Mouse (Mus musculus) embryo, embryonic 10 days (tissue): Measurements from ENCODE around the gene Gm19935.
A peak's percentile ranks its signal among the peaks of the same experiment; 100 is the strongest.

ENCODE experiments used
- DNase-seq: peaks from one replicate; pipeline ENCODE4 v3.0.0-alpha.2; 2015; ENCODE audit warnings: low spot score

The Gm19935 gene

GRCm38 (mm10) chr8:90817293-90817692 is at the start of gene Gm19935:
Gene Gm19935 (minus strand): TSS chr8:90817393.
- no peak for DNase-seq

DNA sequence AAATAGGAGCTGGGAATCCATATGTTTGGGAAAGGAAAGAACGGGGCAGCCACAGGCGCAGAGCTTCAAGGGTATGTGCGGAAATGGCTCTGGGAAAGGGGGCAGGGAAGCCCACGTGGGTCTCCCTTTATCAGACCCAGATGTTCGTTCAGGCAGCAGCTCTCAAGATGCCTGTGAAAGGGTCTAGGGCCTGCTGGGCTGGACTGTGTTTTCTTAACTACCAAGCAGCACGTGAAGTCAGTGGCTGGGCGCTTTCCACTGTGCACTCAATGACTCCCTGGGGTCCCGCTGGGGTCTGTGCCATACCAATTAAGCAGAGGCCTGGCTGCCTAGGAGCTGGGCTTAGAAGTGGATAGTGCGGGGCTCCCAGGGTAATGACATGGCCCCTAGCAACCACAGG is 44.8 kb upstream of the Gm19935 start:
- DNase-seq = peak; percentile 92

- peak; percentile 74 for DNase-seq
Observed at GRCm38 (mm10) chr8:90861266-90861944, 44.2 kb upstream of the Gm19935 start.

GRCm38 (mm10) chr8:90858071-90858470 is 40.9 kb upstream of the Gm19935 start:
- DNase-seq = no peak

DNA sequence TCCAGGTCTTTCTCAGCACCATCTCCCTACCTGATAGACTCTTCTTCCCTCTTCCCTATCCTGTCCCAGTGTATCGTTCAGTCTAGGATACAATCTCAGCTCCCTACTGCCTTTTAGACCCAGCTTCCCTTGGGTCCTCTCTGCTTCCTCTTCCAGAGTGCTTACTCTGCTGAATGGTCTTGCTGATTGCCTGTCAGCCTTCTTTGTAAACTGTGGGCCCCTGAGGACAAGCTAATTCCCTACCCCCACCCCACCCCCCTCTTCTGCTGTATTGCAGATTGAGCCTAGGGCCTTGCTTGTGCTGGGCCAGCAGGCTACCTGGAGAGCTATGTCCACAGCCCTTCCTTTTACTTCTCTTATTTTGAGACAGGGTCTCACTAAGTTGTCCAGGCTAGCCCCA is 39.8 kb upstream of the Gm19935 start:
- DNase-seq = no peak

DNA sequence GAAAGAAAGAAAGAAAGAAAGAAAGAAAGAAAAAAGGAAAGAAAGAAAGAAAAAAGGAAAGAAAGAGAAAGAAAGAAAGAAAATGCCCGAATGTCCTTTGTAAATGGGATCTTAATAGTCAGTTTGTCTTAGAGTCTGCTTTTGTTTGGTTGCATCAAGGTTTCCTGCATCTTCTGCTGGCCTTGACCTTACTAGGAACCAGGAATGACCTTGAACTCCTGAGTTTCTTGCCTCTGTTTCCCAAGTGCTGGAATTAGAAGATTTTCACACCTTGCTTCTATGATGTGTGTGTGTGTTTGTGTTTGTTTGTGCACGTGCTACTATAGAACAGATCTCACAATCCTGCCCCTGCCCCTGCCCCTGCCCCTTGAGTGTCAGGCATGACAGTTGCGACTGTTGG is 39.0 kb upstream of the Gm19935 start:
- no peak for DNase-seq

DNA sequence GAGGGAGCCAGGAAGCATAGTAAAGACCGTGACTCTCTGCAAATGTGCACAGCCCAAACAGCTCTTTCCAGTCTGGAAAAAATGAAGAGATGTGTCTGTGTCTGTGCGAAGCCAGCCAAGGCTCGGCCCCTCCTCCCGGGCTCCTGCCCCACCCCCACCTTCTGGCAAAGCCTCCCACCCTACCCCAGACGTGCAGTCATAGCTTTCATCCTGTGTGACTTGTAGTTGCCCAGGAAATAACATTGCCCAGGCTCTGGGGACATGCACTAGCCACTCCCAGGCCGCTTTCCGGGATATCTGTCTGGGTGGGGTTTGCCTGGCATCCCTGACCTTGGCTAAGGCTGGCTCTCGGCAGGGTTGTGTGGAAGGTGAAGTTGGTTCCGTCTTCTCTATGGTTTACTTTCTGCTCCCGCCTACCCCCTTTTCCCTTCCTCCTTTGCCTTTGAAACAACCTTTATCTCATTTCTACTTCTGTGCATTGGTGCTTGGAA is 37.5 kb upstream of the Gm19935 start:
- peak; percentile 17 for DNase-seq

DNA sequence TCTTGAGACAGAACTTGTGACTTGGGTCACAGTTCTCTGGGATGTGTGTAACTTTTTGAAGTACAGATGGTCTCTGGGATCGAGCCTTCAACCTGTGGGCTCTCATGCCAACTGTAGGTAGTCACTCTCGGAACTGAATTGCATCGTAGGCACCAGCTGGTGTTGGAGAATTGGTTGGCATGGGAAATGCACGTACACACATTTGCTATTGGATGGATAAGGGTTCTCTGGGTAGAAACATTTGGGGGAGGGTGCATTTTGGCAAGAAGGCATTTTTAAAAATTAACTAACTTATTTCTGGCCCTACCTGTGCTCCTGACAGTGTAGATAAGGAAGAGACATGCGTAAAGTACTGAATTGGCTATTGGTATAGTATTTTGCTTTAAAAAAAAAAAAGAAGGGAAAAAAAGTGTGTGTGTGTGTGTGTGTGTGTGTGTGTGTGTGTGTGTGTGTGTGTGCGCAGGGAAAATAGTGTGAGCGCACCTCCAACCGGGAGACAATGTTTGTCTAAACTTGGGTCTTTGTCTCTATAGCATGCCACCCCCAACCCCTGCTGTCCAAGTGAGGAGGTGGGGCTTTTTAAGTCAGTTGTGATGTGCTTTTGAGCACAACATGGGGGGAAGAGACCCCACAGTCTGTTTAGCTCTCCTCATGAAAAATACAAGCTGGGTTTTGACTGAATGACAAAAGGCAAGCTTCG is 36.9 kb upstream of the Gm19935 start:
- DNase-seq = no peak

- no peak for DNase-seq
Observed at GRCm38 (mm10) chr8:90851544-90851943, 34.4 kb upstream of the Gm19935 start.

DNA sequence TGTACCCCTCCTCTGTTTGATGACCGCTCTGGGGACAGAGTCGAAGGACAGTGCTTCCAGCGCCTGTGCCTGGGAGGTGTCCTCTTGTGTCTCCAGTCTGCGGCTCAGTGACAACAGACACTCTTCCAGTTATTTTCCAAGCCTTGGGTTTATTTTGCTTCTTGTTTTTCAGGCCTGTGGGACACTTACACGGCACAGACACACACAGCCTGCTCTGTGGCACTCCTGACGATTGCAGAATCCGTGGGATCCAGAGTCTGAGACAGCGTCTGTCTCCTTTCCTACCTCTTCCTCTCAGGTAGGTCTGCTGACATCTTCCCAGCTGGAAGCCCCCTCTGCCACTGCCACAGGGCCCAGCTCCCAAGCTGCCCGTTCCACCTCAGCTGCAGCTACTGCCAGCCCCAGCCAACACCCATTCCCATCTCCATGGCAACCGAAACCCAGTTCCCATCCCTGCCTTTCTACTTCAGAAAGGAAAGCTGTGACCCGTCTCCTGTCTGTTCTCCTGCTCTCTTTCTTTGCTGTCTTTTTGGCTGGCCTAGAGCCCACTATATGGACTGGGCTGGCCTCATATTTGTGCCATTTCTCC is 32.4 kb upstream of the Gm19935 start:
- DNase-seq = peak; percentile 57

DNA sequence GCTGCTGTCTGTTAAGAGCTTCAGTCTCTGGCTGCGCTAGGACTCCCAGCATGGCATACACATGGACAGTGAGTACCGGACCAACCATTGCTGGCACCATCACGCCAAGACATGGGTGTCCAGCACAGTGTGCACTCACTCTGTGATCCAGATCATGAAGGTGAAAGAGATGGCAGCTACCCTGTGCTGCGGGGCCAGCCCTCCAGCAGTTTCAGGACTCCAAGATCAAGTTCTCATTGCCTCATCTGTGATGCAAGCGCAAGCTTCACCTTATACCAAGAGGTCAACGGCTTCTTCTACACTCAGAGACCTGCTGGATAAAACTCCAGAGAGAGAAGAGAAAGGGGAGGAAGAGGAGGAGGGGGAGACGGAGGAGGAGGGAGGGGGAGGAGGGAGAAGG is 30.8 kb upstream of the Gm19935 start:
- no peak for DNase-seq

DNA sequence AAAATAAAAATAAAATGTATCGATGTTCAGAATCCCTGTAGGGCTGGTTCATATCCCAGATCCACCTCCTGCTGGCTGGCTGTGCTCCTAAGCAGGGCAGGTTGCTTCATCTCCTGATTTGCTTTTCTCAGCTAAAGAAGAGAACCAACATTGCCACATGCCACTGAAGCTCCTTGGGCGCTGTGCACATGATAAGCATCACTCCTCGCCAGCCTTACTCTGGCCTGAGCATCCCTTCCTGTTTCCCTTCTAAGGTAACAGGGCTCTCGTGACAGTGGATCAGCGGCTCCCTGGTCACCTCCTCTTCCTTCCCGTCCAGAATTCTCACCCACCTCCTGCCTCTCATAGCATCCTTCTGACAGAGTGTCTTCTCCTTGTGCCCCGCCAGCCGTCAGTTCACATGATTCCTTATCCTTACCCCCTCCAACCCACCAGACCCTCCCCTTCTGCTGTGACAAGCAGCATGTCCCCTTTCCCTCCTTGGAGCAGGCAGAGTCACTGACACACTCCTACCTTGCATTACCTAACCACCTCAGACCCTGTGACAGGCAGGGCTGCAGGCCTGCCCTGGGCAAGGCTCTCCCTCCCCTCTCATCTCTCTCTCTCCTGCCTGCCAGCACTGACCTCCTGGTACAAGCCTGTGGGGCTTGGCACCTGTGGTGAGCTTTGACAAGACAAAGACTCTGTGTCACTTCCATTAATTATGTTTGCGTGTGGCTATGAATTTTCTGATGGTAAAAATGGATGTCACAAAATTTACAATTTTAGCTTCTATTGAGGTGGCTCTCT is 27.2 kb upstream of the Gm19935 start:
- DNase-seq = no peak

DNA sequence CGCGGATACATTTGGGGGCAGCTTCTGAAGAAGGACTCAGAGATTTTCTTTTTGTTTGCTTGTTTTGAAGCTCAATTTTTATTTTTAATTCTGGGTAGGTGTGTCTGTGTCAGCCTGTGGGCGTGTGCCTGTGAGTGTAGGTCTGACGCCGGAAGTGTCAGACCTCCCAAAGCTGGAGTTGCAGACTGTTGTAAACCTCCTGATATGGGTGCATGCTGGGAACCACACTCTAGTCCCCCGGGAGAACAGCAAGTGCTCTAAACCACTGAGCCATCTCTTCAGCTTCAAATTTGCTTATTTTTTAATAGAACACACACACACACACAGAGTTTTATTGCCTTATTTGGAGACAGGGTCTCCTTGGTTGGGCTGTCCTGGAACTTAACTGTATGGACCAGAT is 25.9 kb upstream of the Gm19935 start:
- DNase-seq = no peak

GRCm38 (mm10) chr8:90841321-90841720 is 24.1 kb upstream of the Gm19935 start:
- DNase-seq = no peak

DNA sequence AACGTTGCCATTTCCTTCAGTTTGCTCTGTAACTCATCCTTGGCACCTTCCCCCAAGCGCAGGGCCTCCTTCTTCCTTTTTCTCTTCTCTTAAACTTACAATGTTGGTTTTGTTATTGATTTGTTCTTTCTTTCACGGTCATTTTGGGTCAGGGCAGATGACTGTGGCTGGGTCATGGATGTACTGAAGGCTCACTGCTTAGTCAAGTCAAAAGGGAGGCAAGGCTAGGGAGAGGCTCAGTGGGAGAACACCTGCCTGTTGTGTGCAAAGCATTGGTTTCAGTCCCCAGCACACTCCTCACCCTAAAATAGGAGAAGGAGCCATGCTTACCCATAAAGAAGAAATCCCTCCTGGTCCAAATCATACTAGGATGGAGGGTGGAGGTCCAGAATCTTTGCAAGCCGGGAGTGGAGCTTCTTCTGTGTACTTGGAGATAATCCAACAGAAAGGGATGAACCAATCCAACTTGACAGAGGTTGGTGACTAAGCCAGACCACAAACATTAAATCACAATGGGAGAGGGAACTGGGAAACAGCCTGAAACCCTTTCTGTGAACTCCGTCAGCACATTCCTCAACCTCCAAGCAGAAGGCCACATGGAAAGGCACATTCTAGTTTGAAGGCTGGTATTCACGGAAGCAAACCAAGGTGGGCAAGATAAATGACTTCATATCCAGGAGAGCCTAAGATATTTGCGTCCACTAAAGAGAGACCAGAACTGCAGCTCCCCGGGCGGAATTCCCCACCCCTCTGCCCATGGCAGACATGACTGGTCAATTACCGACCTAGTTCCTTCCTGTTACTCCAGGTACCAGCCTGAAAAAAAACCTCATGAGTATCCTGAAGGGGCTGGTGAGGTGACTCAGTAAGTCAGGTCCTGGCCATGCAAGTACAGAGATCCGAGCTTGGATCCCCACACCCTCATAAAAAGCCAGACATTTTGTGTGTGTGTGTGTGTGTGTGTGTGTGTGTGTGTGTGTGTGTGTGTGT is 22.8 kb upstream of the Gm19935 start:
- DNase-seq = no peak

DNA sequence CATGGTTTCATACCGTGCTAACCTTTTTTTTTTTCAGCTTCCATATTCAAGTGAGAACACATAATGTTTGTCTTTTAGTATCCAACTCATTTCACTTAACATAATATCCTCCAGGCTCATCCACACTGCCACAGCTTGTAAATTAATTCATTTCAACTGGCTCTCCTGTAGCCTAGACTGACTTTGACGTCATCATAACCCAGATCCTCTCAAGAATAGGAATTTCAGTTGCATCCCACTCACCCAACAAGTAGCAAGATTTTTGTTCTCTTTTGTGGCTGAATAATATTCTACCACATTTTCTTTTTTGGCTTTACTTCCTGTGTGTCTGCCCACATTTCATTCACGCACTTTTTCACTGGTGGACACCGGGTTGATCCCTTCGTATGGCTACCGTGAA is 20.2 kb upstream of the Gm19935 start:
- no peak for DNase-seq

GRCm38 (mm10) chr8:90834321-90834672 is 17.1 kb upstream of the Gm19935 start:
- no peak for DNase-seq

DNA sequence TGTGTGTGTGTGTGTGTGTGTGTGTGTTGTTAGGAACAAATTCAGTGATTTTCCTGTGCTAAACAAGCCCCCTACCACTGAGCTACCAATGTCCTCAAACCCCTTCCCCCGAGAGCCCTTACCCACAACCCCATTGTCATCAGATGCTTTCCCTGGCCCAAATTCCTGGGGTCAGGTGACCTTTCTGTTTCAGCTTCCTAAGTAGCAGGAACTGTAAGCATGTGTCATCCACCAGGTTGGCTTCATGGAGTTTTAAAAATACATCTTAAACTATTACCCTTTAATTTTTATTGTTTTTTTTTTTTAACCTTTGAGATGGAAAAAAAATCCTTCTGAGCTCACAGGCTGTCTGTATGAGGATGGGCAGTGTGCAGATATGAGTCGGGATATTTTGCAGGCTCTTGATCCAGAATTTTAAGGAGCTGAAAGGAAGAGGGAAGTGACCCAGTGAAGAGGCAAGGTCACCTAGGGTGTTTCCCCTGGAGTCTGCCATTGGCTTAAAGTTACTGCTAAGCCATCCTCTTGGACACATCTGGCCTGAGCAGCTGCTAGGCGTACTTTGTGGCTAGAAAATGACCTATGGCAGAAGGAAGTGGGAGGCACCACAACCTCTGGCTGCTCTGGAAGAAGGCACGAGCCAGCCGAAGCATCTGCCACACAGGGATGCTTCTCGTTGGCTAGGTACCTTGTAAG is 16.6 kb upstream of the Gm19935 start:
- peak; percentile 37 for DNase-seq

GRCm38 (mm10) chr8:90832576-90833289 is 15.5 kb upstream of the Gm19935 start:
- peak; percentile 78 for DNase-seq

DNA sequence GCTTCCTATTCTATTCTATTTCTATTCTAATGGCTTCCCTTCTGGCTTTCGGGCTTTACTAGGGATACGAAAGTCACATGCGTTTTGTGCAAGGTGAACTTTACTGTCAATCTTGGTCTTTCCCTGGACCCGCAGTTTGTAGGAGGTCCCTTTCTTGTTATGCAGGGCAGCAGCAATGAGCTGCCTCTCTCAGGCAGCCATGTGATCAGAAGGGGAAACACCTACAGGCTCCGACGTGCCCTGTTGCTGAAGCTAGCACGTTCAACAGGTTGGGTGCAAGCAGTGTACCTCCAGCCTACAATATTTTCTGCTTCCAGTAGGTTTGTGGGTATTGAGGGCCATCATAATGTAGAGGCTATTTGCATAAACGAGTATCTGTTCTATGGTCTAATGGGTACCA is 13.8 kb upstream of the Gm19935 start:
- DNase-seq = no peak
